Mouse (Mus musculus) lung, embryonic 14.5 days (tissue): ENCODE measurements around the gene Prkar2a. TPM values are rescaled to one million over a fixed set of nuclear protein-coding genes. Genes with fewer than 3 reads are reported as not detected.

Experiments
- ATAC-seq: fragments of 200-750 bp; cut with Nextera tagmentation; 2 replicates; pipeline ENCODE4 v1.8.0; 2017; ENCODE audit warnings: mild to moderate bottlenecking, moderate TSS enrichment, moderate library complexity; ENCODE audit not compliant: insufficient read depth
- DNase-seq: peaks from one replicate; pipeline ENCODE4 v3.0.0-alpha.2; 2015
- H3K27ac ChIP-seq: fragments of 300-500 bp; sonication (generic); 2 replicates; pipeline ENCODE4 v1.5.1; 2014; ENCODE audit warnings: low read depth, mild to moderate bottlenecking, moderate library complexity
- H3K27me3 ChIP-seq: fragments of 300-500 bp; sonication (generic); 2 replicates; pipeline ENCODE4 v1.6.1; 2014; ENCODE audit warnings: low read length, control low read depth; ENCODE audit not compliant: insufficient read depth
- H3K36me3 ChIP-seq: fragments of 300-500 bp; sonication (generic); 2 replicates; pipeline ENCODE4 v1.6.1; 2014; ENCODE audit warnings: control low read depth; ENCODE audit not compliant: insufficient read depth
- H3K4me1 ChIP-seq: fragments of 300-500 bp; sonication (generic); 2 replicates; pipeline ENCODE4 v1.6.1; 2014; ENCODE audit warnings: antibody characterized with exemption, control low read depth; ENCODE audit not compliant: insufficient read depth
- H3K4me2 ChIP-seq: fragments of 300-500 bp; sonication (generic); 2 replicates; pipeline ENCODE4 v1.6.1; 2014; ENCODE audit warnings: mild to moderate bottlenecking
- H3K4me3 ChIP-seq: fragments of 300-500 bp; sonication (generic); 2 replicates; pipeline ENCODE4 v1.5.1; 2014; ENCODE audit warnings: low read depth, low read length
- H3K9ac ChIP-seq: fragments of 300-500 bp; sonication (generic); 2 replicates; pipeline ENCODE4 v1.6.1; 2014
- H3K9me3 ChIP-seq: fragments of 300-500 bp; sonication (generic); 2 replicates; pipeline ENCODE4 v1.6.1; 2016; ENCODE audit warnings: low read depth, low read length, control low read depth
- CTCF ChIP-seq: IDR thresholded peaks from 2 replicates; pipeline ENCODE4 v1.5.1; 2016; ENCODE audit warnings: antibody characterized with exemption, low read depth
- WGBS: fragments of 180-500 bp; shearing (Covaris S2); extraction: QIAGEN DNeasy Blood & Tissue Kit; methylation state at CpG from one replicate; pipeline ENCODE4 v1.1.7; 2014; 5-methylcytosine and 5-hydroxymethylcytosine counted together
- polyA plus RNA-seq: library from polyadenylated mRNA; unstranded; fragments of >200 nt; fragmentation: Nextera tagmentation; extraction: Ambion mirVana; gene quantifications from 2 replicates; pipeline ENCODE4 v1.2.1, GENCODE M21; 2014

Prkar2a gene
- polyA plus RNA-seq, 1 experiment from 2014 or later: 38.1 TPM

DNA sequence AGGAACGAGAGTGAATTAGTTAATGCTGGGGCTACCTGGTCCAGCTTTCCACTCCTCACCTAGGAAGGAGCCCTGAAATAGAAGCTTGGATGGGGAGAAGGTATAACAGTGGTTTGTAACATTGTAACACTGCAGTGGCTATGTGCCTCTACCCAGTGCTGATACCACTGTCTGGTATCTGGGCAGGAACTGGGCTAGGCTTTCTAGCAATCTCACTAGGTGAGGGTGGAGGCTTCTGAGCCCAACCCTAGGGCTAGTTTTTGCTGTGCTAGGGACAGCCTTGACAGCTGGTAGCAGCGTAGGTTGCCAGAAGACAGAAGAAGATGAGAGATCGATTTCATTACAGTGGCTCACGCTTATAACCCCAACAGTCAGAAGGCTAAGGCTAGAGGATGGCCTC is 87.5 kb downstream of the Prkar2a start:
- ATAC-seq (no peak), DNase-seq (no peak)
- Histone ChIP-seq H3K36me3 (no peaks in the 10 kb centered on the region), H3K27ac (no peak overlapping the region), H3K4me2 (no peak overlapping the region), H3K4me1 (peaks cover 4% of the 10 kb centered on the region; the same call in 1 of the 2 replicates), H3K4me3 (no peak overlapping the region), H3K9me3 (no peaks in the 10 kb centered on the region; the same call in 1 of the 2 replicates), H3K27me3 (no peaks in the 10 kb centered on the region), H3K9ac (no peak overlapping the region)
- no peak for TF ChIP-seq CTCF
- 73% methylated on average over 4 of the region's 4 CpGs for WGBS

DNA sequence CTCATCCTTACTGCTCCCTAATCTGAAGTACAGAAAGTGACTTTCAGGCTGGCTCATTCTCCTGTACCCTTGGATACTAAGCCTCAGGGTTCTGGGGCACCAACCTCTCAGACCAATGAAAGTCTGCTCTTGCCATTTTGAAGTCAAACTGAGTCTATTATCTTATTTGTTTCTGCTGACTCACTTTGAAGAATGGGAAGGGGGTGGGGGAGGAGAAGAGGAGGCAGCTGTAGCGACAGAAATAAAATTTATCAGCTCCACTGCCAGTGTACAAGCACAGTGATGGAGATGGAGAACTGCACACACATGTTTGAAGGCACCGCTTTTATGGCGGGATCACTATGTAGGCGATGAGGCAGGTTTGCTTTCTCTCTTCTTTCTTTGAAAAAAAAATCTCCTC is 88.2 kb downstream of the Prkar2a start:
- Histone ChIP-seq H3K4me1 (peaks cover 9% of the 10 kb centered on the region; the same call in 1 of the 2 replicates), H3K27me3 (no peaks in the 10 kb centered on the region), H3K4me3 (no peak overlapping the region), H3K27ac (no peak overlapping the region), H3K36me3 (no peaks in the 10 kb centered on the region), H3K9ac (no peak overlapping the region), H3K4me2 (no peak overlapping the region), H3K9me3 (no peaks in the 10 kb centered on the region; the same call in 1 of the 2 replicates)
- TF ChIP-seq CTCF: no peak
- WGBS: 76% methylated on average over 4 of the region's 4 CpGs
- DNase-seq (no peak), ATAC-seq (no peak)

DNA sequence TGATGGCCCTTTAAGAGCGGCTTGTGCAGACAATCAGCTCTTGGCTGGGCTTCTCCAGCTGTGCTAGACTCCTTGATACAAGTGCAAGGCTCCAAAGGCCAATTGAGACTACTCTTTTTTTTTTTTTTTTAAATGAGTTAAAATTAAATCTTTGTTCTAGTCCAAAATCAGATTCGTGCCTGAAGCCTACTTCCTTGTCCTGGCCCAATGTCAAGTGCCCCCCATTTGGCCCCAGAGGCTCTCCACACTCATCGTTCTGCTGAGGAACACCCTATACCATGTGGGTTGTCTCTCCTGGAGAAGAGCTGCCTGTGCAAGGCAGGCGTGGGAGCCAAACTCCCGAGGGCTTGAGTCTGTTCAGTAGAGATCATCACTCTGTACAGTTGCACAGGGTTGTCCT is 91.8 kb downstream of the Prkar2a start:
- ATAC-seq: no peak
- peaks cover 18% of the 10 kb centered on the region for H3K4me1 ChIP-seq
- no peak overlapping the region for H3K4me3 ChIP-seq
- peaks cover under 1% of the 10 kb centered on the region; the same call in 1 of the 2 replicates for H3K36me3 ChIP-seq
- no peak for TF ChIP-seq CTCF
- H3K27ac ChIP-seq: no peak overlapping the region
- H3K27me3 ChIP-seq: no peaks in the 10 kb centered on the region
- no peak overlapping the region for H3K9ac ChIP-seq
- DNase-seq: no peak
- 42% methylated on average over 5 of the region's 5 CpGs for WGBS
- H3K9me3 ChIP-seq: no peaks in the 10 kb centered on the region
- H3K4me2 ChIP-seq: no peak overlapping the region

DNA sequence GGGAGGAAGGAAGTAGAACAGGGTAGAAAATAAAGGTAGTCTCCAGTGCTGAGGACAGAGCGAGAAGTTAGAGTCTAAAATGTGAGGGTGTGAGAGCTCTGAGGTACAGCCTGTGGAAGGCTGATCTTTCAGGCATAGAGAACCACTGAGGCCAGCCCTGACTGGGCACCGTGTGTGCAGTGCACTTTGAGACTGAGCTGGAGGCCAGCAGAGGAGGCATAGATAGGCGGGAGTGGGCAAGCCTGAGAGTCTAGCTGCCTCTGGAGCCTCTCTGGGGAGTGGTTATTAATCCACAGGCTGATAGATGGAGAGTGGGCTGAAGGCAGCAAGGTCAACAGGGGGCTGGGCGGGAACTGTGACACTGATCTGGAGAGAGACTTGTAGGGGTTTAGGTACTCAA is 92.8 kb downstream of the Prkar2a start:
- H3K27me3 ChIP-seq: no peaks in the 10 kb centered on the region
- no peak overlapping the region for H3K4me2 ChIP-seq
- peaks cover 7% of the 10 kb centered on the region for H3K36me3 ChIP-seq
- no peaks in the 10 kb centered on the region for H3K9me3 ChIP-seq
- no peak overlapping the region for H3K27ac ChIP-seq
- no peak for TF ChIP-seq CTCF
- no peak for ATAC-seq
- no peak for DNase-seq
- WGBS: 45% methylated on average over 4 of the region's 4 CpGs
- H3K9ac ChIP-seq: no peak overlapping the region
- no peak overlapping the region for H3K4me3 ChIP-seq
- peaks cover 18% of the 10 kb centered on the region for H3K4me1 ChIP-seq

DNA sequence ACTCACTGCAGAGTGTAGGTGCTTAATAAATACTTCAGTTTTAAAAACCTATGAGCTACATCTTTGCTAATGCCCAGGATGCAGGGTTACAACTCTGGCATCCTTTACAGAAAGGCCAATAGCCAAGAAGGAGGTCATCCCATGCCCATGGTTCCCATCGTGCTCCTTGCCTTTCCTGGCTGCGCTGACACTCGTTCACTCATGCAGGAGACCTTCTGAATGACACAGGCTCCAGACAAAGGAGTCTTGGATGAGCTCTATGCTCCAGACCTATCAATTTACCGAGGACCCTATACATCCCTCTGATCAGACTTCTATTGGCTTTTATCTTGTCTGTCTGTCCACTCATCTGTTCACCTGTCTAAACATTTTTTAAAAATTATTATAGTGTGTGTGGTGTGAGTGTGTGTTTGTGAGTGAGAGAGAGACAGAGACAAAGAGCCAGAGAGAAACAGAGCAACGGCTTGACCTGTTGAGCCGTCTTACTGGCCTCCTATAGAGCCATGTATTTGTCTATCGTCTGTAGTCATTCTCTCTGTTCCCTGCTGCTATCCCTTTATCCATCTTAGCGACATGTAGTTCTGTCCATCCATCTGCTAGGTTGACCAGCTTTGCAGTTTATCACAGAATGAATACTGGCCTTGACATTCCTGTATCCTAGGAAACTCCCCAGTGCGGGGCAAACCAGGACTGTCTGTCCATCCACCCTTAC is 93.9 kb downstream of the Prkar2a start:
- Histone ChIP-seq H3K4me1 (peaks cover 18% of the 10 kb centered on the region), H3K4me3 (peak overlapping the region; percentile 80), H3K36me3 (peaks cover 16% of the 10 kb centered on the region), H3K4me2 (peak overlapping the region; percentile 70), H3K27ac (peak overlapping the region; percentile 47; the same call in 1 of the 2 replicates), H3K9me3 (no peaks in the 10 kb centered on the region), H3K27me3 (no peaks in the 10 kb centered on the region), H3K9ac (peak overlapping the region; percentile 27)
- TF ChIP-seq CTCF: no peak
- DNase-seq (no peak), ATAC-seq (peak; percentile 5; the same call in 1 of the 2 replicates)
- WGBS: 23% methylated on average over 9 of the region's 9 CpGs

DNA sequence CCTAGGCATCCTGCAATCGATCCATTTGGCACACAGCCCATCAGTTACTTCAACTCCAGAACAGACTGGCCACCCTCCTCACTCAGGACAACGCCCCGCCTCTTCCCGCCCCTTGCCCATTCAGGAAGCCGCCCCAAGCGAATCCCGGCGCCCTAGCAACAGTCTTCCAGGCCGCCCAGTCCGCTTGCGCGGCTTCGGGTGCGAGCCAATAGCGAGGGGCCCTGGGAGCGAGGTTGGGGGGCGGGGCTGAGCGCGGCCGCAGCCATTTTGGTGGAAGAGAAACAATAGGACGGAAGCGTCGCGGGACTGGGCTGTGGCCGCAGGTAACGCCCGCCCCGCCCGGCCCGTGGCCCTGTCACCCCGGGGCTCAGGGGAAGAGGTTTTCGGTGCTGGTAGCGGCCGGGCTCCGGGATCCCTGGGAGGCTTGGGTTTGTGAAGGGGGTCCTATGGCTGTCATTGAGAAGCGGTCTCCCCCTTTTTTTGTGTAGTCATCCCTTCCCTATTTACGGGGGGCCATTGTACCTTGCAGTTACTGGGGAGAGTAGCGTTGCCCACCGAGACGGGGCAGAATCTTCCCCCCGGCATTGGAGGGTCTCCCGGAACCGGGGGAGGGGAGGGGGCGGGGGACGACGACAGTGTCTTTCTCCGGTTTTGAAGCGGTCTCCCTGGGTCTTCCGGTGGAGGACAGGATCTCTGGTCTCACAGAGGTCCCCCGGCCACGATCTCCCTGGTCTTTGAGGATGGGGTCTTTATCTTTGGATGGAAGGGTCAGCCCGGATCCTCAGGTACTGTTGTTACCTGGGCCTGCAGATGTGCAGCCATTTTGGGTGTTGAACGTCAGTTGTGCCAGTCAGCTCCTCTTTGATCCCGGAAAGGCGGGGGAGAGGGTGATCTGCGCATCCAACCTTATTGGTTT is 94.7 kb downstream of the Prkar2a start, which contains the start of gene Ip6k2:
Gene Ip6k2 (plus strand): TSS at position 249 of the 916 bp plus-strand sequence.
- DNase-seq (peak; percentile 97), ATAC-seq (peak; percentile 99)
- TF ChIP-seq CTCF: no peak
- Histone ChIP-seq H3K4me3 (peak within 1 kb of the TSS; percentile 80), H3K9me3 (no peaks in the 10 kb centered on the region), H3K9ac (peak within 1 kb of the TSS; percentile 95), H3K4me1 (peaks cover 22% of the 10 kb centered on the region), H3K27ac (peak within 1 kb of the TSS; percentile 90), H3K4me2 (peak within 1 kb of the TSS; percentile 79), H3K27me3 (no peaks in the 10 kb centered on the region), H3K36me3 (peaks cover 20% of the 10 kb centered on the region)
- WGBS: under 1% methylated on average over 56 of the region's 56 CpGs

DNA sequence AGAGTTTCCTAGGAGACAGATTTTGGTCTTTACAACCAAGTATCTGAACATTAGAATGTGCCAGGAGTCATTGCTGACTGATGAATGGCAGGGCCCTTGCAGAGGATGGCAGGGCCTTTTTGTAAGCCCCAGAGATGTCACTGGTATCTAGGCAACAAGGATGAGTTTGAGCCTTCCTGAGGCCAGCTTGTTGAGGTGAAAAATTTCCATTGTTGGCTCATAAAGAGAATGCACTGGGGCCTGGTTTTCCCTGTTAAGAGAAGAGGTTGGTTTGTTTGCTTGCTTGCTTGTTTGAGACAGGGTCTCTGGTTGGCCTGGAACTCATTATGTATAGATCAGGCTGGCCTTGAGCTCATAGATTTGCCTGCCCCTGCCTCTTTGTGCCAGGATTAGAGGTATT is 96.3 kb downstream of the Prkar2a start:
- H3K27me3 ChIP-seq: no peaks in the 10 kb centered on the region
- no peak for DNase-seq
- H3K36me3 ChIP-seq: peaks cover 20% of the 10 kb centered on the region
- no peak for ATAC-seq
- no peak for TF ChIP-seq CTCF
- peaks cover 22% of the 10 kb centered on the region for H3K4me1 ChIP-seq
- peak overlapping the region; percentile 95; the same call in 1 of the 2 replicates for H3K9ac ChIP-seq
- H3K4me3 ChIP-seq: peak overlapping the region; percentile 80
- H3K9me3 ChIP-seq: no peaks in the 10 kb centered on the region
- H3K4me2 ChIP-seq: peak overlapping the region; percentile 79
- H3K27ac ChIP-seq: no peak overlapping the region
